Mouse (Mus musculus): ENCODE results near the gene Ube3c.

Gene Ube3c

DNA sequence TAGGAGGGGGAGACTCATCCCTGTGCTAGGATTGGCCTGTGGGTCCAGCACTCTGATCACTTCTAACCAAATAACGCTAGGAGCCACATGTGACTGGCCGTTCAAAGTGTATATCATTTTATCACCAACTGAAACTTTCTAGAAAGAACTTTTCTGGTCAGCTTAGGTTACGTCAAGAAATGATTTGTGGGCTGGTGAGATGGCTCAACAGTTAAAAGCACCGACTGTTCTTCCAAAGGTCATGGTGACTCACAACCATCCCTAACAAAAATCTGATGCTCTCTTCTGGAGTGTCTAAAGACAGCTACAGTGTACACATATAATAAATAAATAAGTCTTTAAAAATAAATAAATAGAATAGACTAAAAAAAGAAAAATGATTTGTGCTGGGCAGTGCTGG, 103.5 kb downstream of the Ube3c start:
- no peak for DNase-seq (ENCODE audit: extremely low read depth, low read depth, low spot score)

DNA sequence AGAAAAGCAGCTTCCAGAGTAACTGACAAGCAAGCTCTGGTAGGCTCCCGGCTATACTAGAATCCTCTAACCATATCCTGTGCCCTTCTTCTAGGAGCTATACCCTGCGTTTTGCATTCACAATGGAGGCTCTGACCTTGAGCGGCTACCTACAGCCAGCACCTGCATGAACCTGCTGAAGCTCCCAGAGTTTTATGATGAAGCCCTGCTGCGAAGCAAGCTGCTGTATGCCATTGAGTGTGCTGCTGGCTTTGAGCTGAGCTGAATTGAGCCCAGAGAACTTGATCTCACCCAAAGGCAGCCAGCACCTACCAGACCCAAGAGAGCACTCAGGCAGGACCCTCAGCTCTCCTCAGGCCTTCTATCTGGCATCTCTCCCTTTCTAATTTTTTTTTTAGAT, 105.3 kb downstream of the Ube3c start:
- DNase-seq (ENCODE audit: extremely low read depth, low read depth, low spot score): no peak

DNA sequence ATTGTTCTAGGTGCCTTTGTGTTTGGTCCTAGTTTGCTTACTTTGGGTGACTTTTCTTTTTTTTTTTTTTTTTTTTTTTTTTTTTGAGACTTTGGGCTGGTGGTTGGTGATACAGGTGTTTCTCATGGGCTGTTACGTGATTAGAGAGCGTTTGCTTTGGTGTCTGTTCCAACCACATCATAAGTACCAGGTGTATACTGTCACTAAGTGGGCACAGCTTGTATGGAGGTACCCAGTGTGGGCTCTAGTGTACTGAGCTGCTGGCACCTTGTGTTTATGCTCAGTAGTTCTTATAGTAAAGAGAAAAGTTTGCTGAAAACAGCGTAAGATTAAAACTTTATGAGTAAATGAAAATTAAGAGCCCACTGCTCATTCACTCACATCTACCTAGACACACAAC, 107.4 kb downstream of the Ube3c start:
- no peak for DNase-seq (ENCODE audit: extremely low read depth, low read depth, low spot score)

DNA sequence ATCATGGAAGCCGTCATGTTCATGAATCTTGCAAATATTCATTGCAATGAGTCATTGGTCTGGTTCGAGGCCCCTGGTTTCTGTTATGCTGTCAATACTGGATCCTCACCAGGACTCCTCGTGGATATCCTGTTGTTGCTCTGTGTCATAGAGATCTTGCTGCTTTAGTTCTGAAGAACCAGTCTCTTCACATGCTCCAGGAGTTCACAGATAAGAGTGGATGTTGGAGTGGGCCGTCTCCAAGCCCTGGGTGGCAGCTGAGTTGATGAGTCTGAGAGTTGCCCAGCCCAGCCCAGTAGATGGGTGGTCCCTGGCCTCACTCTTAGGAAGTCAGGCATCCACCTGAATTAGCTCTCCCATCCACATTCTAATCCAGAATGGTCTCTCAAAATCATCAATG, 116.0 kb downstream of the Ube3c start:
- DNase-seq (ENCODE audit: extremely low read depth, low read depth, low spot score): no peak

DNA sequence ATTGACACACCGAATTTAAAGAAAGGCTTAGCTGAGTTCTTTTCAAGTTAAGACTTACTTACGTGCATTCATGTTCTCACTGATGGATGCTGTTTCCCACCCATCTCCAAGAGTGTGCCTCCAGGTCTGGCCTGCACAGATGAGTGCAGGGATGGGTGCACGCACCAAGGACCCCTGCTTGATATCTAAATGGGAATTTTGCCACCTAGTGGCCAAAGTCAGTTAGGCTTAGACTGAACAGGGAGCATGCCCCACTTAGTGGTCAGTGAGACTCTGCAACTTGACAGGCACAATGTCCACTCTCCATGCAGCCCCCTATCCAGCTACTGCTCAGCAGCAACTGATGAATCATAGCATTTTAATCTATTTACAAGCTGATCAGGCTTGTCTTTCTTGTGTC, 118.6 kb downstream of the Ube3c start:
- no peak for DNase-seq (ENCODE audit: extremely low read depth, low read depth, low spot score)

DNA sequence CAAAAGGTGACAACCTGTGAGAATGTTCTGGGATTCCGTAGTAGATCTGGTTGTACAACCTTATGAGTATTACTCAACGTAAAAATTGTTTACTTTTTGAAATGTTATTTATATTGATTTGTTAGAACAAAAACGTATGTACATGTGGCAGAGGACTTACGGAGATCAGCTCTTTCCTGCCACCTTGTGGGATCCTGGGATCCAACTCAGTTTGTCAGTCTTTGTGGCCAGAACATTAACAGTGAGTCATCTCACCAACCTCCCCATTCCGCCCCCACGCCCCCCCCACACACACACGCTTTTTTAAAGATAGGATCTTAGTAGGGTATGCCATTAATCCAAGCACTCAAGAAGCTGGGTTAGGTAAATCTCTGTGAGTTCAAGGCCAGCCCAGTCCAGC, 119.3 kb downstream of the Ube3c start:
- no peak for DNase-seq (ENCODE audit: extremely low read depth, low read depth, low spot score)

DNA sequence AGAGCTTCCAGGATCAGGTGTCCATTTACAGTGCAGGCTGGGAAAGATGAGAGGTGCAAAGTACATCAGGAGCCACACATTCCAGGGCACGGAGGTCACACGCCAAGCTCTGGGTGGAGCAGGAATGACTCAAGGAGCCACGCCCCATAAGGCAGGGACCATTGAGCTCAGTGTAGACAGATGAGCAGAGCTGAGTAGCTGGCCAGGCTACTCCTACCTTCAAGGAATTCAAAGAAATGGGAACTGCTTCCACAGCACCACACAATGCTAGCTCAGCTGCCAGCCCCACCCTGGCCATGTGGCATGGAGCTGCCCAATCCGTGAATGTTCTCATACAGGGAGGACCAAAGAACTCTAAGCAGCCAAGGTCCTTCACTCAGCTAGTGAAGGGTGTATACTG, 129.5 kb downstream of the Ube3c start:
- DNase-seq (ENCODE audit: extremely low read depth, low read depth, low spot score): no peak

DNA sequence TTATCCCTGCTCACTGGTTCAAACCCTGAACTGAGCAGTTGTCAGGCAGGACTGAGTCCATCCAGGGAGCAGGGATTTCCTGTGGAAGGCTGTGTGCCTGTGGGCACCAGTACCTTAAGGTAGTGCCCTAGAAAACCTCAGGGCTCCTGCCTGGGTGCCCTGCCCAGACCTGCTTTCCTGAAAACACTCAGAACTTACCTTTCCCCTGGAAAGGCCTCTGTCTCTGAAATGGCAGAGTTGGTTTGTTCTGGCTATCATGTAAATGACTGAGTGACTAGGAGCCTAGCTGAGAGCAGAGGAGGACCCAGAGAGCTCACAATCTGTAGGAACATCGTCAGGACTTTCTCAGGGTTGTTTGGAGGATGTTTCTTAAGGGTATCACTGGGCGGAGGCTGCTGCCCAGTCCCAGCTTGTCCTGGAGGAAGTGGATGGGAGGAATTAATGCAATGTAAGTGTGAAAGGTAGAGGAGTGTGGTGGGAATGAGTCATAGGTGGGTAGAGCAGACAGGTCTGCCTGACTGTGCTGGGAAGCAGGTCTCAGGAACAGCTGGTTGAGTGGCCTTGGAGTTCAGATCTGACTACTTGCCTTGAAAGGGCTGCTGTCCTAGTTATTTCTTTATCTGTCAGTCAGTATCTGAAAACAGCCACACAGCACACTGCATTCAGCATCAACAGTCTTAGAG, 130.6 kb downstream of the Ube3c start:
- no peak for DNase-seq (ENCODE audit: extremely low read depth, low read depth, low spot score)

DNA sequence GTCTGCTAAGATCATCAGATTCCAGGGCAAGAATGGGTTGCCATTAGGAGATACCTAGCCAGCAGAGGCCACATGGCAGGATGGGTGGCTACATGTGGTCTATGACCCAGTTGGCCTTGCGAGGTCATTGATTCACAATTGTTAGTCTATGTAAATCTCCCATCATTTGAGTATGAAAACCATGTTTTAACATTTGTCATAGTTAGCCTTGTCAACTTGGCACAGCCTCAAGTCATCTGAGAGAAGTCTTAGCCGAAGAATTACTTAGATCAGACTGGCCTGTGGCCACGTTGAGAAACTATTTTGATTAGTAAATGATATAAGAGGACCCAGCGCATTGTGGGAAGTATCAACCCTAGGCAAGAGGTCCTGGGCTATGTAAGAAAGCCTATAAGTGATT, 138.2 kb downstream of the Ube3c start:
- DNase-seq (ENCODE audit: extremely low read depth, low read depth, low spot score): no peak

DNA sequence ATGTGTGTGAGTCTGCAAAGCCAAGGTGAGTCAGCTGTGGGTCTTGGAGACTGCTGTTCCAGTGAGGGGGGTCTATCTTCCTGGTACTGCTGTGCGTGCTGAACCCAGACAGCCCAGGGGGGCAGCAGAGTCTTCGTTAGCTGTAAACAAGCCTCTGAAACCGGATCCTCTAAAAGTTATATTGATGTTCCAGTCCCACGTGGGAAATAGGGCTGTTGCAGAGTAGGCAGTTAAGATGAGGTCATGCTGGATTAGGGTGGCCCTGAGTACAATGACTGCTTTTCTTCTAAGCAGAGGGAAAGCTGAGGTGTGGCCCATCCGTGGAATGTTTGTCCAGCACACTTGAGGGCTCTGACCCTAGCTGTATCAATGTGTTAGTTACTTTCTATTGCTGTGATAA, 139.2 kb downstream of the Ube3c start:
- DNase-seq (ENCODE audit: extremely low read depth, low read depth, low spot score): no peak

DNA sequence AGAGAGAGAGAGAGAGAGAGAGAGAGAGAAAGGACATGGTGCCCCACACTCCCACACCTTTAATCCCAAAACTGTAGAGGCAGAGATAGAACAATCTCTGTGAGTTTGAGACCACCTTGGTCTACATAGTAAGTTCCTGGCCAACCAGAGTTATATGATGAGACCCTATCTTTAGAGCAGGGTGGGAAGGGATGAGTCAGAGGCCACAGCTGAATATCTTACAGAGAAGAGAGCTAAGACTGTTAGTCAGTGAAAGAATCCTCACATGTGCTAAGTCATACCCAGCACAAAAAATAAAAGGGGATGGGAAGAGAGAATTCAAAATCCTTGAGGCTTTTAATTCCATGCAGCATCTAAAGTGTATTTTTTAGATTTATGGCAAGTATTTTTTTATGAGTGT, 142.6 kb downstream of the Ube3c start:
- no peak for DNase-seq (ENCODE audit: extremely low read depth, low read depth, low spot score)

DNA sequence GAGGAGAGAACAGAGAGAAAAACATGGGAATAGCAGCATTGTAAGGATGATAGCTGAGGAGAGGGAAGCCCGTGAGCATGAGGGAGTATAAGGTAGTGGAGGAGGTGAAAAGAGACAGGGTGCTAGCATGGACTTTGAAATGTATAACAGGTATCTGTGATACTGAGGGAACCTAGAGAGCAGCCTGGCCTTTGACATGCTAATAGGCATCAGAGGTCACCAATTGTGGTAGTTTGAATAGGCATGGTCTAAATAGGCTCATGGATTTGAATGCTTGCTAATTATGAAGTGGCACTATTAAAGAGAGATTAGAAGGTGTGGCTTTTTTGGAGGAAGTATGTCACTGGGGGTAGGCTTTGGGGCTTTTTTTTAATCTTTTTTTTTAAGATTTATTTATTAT, 143.9 kb downstream of the Ube3c start:
- DNase-seq (ENCODE audit: extremely low read depth, low read depth, low spot score): no peak

DNA sequence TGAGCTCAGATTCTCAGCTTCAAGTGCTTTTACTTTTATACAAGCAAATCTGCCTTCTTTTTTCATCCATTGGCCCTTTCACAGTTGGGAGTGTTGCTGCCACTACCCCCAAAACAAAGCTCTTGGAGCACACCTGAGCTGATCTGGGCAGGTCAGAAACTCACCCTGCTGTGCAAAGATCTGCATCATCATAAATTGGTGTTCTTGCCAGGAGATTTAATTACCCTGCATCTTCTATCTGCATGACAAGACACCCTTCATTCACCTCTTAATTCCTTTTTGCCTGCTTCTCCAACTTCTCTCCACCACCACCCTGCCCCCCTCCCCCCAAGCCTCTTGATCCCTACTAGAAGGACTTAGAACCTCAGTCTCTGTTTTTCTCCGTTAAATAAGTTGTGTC, 152.1 kb downstream of the Ube3c start:
- DNase-seq (ENCODE audit: extremely low read depth, low read depth, low spot score): no peak

DNA sequence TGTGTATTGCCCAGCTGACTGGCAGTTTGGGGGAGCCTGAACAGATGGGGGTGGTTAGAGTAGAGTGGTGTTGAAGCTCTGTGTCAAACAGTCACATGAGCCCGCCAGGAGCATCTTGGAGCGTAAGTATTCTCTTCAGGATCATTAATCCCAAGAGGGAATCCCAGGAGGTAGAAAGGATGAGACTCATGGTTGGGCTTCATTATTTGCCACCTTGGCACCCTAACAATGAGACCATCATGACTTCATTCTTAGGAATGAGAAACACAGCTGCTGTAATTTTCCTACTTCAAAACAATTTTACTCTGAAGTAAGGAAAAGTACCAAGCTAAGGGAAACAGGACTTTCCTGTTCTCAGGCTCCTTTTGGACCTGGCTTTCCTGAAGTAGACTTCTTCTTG, 156.3 kb downstream of the Ube3c start:
- DNase-seq (ENCODE audit: extremely low read depth, low read depth, low spot score): no peak
